In genomic region chr14:59887061-59887861, GRCm38 (mm10) we compare ENCODE assay signal across 8 mouse cellular contexts.
DNase-seq lines count a peak whose midpoint lies in the region; ATAC-seq and TF ChIP-seq lines count a peak whose summit lies in the region.

No protein-coding gene starts in this region.

- WGBS in forebrain, embryonic 15.5 days, result 20% methylated on average over 15 of the region's 15 CpGs
- 14% methylated on average over 15 of the region's 15 CpGs for WGBS in lung, postnatal 0 days
- WGBS in stomach, postnatal 0 days, result 27% methylated on average over 15 of the region's 15 CpGs

- H3K27me3 ChIP-seq in forebrain, embryonic 15.5 days, result no peaks in the 10 kb centered on the region
- H3K27me3 ChIP-seq in lung, postnatal 0 days (replicated peaks; ENCODE audit: insufficient read depth, low read length), result no peaks in the 10 kb centered on the region
- H3K27me3 ChIP-seq in stomach, postnatal 0 days (ENCODE audit: control insufficient read depth, insufficient read depth, low read length), result no peaks in the 10 kb centered on the region

- H3K9ac ChIP-seq in forebrain, embryonic 15.5 days (replicated peaks), result no peak overlapping the region
- no peak overlapping the region for H3K9ac ChIP-seq in lung, postnatal 0 days (replicated peaks; ENCODE audit: low read depth)
- no peak overlapping the region for H3K9ac ChIP-seq in stomach, postnatal 0 days (ENCODE audit: low read length)

- DNase-seq in cerebellum, adult 11 months, result peak; percentile 38
- peak; percentile 32 for DNase-seq in 416B (ENCODE audit: low read depth)
- peak; percentile 52 for DNase-seq in layer of hippocampus, adult 11-12 months (ENCODE audit: low spot score)
- DNase-seq in lung, postnatal 0 days (ENCODE audit: low spot score), result peak; percentile 61
- peak; percentile 74 for DNase-seq in stomach, postnatal 0 days (ENCODE audit: low spot score)

- no peak for TF ChIP-seq CTCF in lung, postnatal 0 days (IDR thresholded peaks at IDR 0.05)
- no peak for TF ChIP-seq CTCF in stomach, postnatal 0 days (IDR thresholded peaks at IDR 0.05; ENCODE audit: low read depth)

- H3K27ac ChIP-seq in forebrain, embryonic 15.5 days (replicated peaks), result peak overlapping the region; percentile 72
- H3K27ac ChIP-seq in lung, postnatal 0 days (ENCODE audit: low read length), result no peak overlapping the region
- no peak overlapping the region for H3K27ac ChIP-seq in stomach, postnatal 0 days (replicated peaks)

- TF ChIP-seq EP300 in lung, postnatal 0 days (IDR thresholded peaks at IDR 0.05), result peak; percentile 17; the same call in 1 of the 2 replicates
- no peak for TF ChIP-seq EP300 in stomach, postnatal 0 days (optimal IDR thresholded peaks at IDR 0.05)

- H3K4me1 ChIP-seq in forebrain, embryonic 15.5 days, result peaks cover 23% of the 10 kb centered on the region
- no peaks in the 10 kb centered on the region for H3K4me1 ChIP-seq in lung, postnatal 0 days (ENCODE audit: insufficient read depth, low read depth, low read length)
- peaks cover 5% of the 10 kb centered on the region; the same call in 1 of the 2 replicates for H3K4me1 ChIP-seq in stomach, postnatal 0 days (replicated peaks; ENCODE audit: control insufficient read depth, insufficient read depth)

- H3K36me3 ChIP-seq in forebrain, embryonic 15.5 days, result no peaks in the 10 kb centered on the region
- no peaks in the 10 kb centered on the region for H3K36me3 ChIP-seq in lung, postnatal 0 days (ENCODE audit: insufficient read depth, low read length)
- no peaks in the 10 kb centered on the region for H3K36me3 ChIP-seq in stomach, postnatal 0 days (ENCODE audit: control insufficient read depth, insufficient read depth, low read length)

- no peak overlapping the region for H3K4me3 ChIP-seq in forebrain, embryonic 15.5 days
- H3K4me3 ChIP-seq in lung, postnatal 0 days (ENCODE audit: low read depth, low read length), result no peak overlapping the region
- no peak overlapping the region for H3K4me3 ChIP-seq in stomach, postnatal 0 days (ENCODE audit: low read depth, low read length)

- no peak for ATAC-seq in cerebellum, adult (ENCODE audit: insufficient number of reproducible peaks, low FRiP score, low TSS enrichment)
- peak; percentile 93 for ATAC-seq in forebrain, embryonic 15.5 days (replicated peaks)
- peak; percentile 79 for ATAC-seq in lung, postnatal 0 days
- 0 out of 2 replicates have a peak, but pooled peaks have one; percentile 41 for ATAC-seq in stomach, postnatal 0 days (ENCODE audit: low FRiP score, low TSS enrichment)
- no peak for ATAC-seq in erythroid progenitor cell, adult 5-6 weeks (replicated peaks; ENCODE audit: low FRiP score, poor library complexity, severe bottlenecking)

- no peaks in the 10 kb centered on the region for H3K9me3 ChIP-seq in forebrain, embryonic 15.5 days
- no peaks in the 10 kb centered on the region for H3K9me3 ChIP-seq in lung, postnatal 0 days (ENCODE audit: low read length)
- H3K9me3 ChIP-seq in stomach, postnatal 0 days (ENCODE audit: control insufficient read depth, low read length), result no peaks in the 10 kb centered on the region

- peak overlapping the region; percentile 14; the same call in 1 of the 2 replicates for H3K4me2 ChIP-seq in forebrain, embryonic 15.5 days (replicated peaks)
- no peak overlapping the region; the same call in 1 of the 2 replicates for H3K4me2 ChIP-seq in lung, postnatal 0 days (replicated peaks; ENCODE audit: low read depth, low read length)
- no peak overlapping the region; the same call in 1 of the 2 replicates for H3K4me2 ChIP-seq in stomach, postnatal 0 days (replicated peaks; ENCODE audit: low read depth)

Comparison
In these comparisons a context has a peak if more than half of its experiments do, and no peak if none do; other contexts are left out.
1. ATAC-seq: peak in forebrain, embryonic 15.5 days (single experiment), lung, postnatal 0 days (single experiment) and stomach, postnatal 0 days (single experiment); none in cerebellum, adult (single experiment) and erythroid progenitor cell, adult 5-6 weeks (single experiment).
2. Peak in every context shown above with its lines, with median percentiles within 50 percentile points of each other: DNase-seq.